Mouse (Mus musculus) G1E-ER4 (cell line): ENCODE data around the gene Anpep. TPM values are rescaled to one million over a fixed set of nuclear protein-coding genes. Genes with fewer than 3 reads are reported as not detected.

ENCODE experiments used
- GATA1 ChIP-seq: IDR thresholded peaks from one replicate; pipeline ENCODE4 v1.8.0; 2012; ENCODE audit warnings: low read length, inconsistent platforms
- polyA plus RNA-seq: library from polyadenylated mRNA; stranded (reverse); fragments of >175 nt; gene quantifications from 2 replicates; pipeline ENCODE4 v1.2.3, GENCODE M21; 2012

Gene Anpep
- polyA plus RNA-seq, 1 experiment: not detected

DNA sequence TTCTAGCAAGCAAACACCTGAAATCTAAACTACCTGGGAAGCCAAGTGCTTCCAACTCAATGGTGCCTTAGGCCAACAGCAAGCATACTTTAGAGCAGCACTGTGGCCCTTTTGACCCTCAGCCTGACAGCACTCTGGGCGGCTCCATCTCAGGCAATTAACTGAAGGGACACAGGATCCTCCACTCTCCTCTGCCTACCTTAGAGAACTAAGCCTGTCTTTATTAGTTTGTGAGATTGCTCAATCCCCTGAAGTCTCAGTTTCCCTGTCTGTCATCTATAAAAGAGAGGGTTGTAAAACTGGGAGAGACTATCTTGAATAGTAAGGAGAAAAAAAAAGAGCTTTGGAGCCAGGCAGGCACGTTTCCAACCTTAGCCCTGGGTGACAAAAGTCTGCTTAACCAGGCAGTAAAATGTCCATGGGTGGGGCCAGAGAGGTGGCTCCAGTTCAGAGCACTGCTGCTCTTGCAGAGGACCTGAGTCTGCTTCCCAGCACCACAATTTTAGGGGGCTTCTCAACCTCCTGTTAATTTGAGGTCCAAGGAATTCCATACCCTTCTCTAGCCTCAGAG, 17.7 kb upstream of the Anpep start:
- TF ChIP-seq GATA1: no peak

DNA sequence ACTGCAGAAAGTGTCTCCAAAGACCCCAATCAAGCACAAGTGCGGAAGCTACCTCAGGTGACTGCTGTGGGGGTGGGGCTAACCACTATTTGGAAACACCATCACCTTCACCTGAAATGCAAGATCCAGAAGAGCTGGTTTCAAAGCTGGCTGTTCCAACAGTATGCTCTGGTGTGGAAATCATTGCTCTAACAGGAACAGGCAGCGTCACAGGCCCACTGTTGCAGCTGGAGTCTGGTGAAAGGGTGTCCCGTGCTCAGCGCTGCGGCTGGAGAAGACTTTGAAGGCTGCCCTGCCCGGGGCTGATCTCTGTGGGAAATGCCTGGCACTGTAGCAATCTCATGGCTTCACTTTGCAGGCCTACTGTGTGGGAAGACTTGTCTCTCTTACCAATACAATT, 12.5 kb upstream of the Anpep start:
- TF ChIP-seq GATA1: no peak

DNA sequence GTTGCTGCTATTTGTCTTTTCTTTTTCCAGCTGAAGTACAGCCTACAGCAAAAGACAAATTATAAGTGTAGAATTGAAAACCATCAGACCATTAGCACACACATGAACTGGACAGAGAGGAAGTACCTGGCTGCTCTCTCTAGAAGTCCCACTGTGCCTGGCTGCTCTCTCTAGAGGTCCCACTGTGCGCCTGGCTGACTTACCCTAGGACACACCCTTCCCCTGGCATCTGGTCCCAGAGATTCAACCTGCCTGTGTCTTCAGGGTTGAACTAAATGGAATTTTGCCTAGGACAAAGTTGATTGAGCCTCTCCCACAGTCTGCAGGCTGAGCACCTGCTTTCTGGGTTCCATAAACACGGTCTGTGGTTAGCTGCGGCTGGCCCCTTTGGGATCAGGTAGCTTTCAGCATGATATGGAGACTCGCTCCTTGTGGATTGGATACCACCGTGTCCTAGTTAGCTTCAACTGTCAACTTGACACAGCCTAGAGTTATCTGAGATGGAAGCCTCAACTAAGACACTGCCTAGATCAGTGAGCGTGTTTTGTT, 11.0 kb upstream of the Anpep start:
- TF ChIP-seq GATA1: no peak

DNA sequence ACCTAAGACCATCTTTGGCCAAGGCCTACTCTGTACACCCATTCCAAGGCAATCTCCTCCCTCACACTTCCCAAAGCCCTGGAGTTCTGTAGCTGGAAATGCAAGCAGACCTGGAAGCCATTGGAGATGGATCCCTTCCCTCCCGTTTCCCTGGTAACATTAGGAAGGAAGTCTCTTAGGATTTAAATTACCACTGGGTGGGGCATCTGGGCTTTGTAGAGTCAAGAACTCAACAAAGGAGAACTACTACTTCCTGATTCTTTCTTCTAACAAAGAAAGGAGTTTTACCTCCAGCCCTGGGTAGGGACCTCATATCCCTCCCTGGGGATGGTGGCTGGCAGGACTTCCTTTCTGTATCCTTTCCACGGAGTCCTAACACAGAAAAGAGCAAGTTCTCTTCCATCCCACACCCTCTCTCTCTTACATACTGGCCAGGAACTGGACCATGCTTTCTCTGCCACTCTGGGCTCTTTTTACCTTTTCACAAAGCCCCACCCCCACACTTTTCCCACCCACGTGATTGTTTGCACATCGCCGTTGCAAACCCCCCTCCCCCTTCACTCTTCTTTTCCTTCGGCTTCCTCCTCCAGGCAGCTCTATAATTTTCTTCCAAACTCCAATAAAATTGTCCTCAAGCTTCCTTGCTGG, 8.3 kb upstream of the Anpep start:
- TF ChIP-seq GATA1: no peak

GRCm38 (mm10) chr7:79868475-79868874, 7.6 kb upstream of the Anpep start:
- no peak for TF ChIP-seq GATA1

DNA sequence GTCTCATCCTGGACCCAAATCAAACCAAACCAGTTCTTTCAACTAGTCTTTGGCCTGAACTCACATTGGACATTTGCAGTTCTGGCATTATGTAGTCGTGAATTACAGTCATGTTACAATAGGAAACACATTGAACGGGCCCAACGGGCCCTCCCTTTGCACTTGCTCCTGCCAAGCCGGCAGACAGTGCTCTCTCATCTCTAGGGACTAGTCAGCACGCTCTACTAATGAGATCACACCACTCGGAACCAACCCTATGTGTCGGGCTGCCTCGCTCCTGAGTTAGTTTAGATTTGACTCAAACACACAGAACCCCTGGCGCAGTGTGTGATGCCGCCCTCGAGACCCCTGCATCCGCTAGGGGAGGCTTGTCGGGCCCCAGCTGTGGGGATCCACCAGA, 7.0 kb upstream of the Anpep start:
- TF ChIP-seq GATA1: no peak

- no peak for TF ChIP-seq GATA1
These were observed 5.6 kb upstream of the Anpep start for GRCm38 (mm10) chr7:79866294-79867000.

GRCm38 (mm10) chr7:79861794-79862193, 935 bp upstream of the Anpep start:
- TF ChIP-seq GATA1: no peak

- no peak for TF ChIP-seq GATA1
These were observed 1.8 kb downstream of the Anpep start for GRCm38 (mm10) chr7:79858956-79859630.

DNA sequence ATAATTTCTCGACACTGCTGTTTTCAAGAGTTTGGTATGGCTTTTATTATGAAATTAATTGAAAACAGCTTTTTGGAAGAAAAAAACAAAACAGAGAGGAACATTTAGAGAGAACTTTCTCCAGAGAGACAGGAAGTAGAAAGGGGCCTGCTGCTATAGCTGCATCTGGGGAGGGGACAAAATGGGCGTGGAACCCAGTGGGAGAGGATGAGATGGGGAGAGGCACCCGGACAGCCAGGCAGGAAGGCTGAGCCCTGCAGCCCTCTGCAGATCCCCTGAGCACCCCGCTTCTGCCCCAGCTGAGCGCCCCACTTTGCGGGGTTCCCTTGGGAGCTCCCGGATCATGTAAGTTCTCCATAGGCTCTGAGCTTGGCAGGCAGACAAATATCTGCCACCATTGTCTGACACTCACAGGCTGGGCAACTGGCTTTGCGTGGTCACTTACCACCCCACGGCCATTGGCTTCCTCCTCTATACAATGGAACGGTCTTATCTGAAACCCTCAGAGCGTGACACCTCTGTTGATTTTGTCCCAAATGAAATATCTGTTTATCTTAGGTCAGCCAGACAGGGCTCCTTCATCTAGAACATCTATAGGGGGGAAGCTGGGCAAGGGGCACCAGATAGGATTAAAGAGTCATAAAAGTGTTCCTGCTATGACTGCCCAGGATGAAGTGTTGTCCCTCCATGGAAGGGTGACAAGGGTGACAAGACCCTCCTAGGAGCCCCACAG, 2.5 kb downstream of the Anpep start:
- no peak for TF ChIP-seq GATA1

- TF ChIP-seq GATA1: no peak
These were observed 4.6 kb downstream of the Anpep start for GRCm38 (mm10) chr7:79856305-79856704.

GRCm38 (mm10) chr7:79847456-79848451, 13.1 kb downstream of the Anpep start:
- no peak for TF ChIP-seq GATA1

DNA sequence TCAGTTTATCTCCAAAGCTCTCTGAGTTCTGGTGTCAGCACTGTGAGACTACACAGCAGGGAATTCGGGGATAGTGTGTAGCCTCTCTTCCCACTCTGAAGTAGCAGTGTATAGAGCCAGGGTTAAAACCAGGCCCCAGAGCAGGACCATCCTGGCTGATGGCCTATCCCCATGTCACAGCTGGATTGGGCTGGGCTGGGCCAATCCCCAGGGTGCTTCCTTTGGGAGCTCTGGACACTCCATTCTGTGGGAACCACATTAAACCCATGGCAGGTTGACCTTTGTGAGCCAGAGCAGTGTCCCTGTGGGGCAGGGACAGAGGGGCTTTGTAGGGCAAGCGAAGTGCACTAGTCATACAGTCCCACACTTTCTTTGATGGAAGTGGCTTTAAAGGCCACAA, 14.5 kb downstream of the Anpep start:
- no peak for TF ChIP-seq GATA1
